Comparison of ENCODE assay signal across 9 mouse cellular contexts in genomic region chr3:142274993-142275392, GRCm38 (mm10).
A peak's percentile ranks its signal among the peaks of the same experiment; 100 is the strongest.
DNase-seq lines count a peak whose midpoint lies in the region; ATAC-seq lines count a peak whose summit lies in the region.
"Had no signal": no experiment of that assay in that cellular context is flagged by ENCODE, and none has a peak within 500 bp of the region (broad histone marks: within the 10 kb centered on the region; RNA-seq: fewer than 3 reads in every experiment).

No protein-coding gene starts in this region.

- no peaks in the 10 kb centered on the region for H3K9me3 ChIP-seq in forebrain, embryonic 15.5 days
- H3K9me3 ChIP-seq in forebrain, embryonic 10.5 days: no peaks in the 10 kb centered on the region
- H3K9me3 ChIP-seq: heart, embryonic 10.5 days had no signal

- H3K27ac ChIP-seq in forebrain, embryonic 15.5 days (replicated peaks): no peak overlapping the region
- H3K27ac ChIP-seq in forebrain, embryonic 10.5 days: no peak overlapping the region
- H3K27ac ChIP-seq: heart, embryonic 10.5 days had no signal

- no peak for DNase-seq in forebrain, embryonic 10.5 days (ENCODE audit: extremely low spot score, low spot score)
- DNase-seq in lung, postnatal 25 days (ENCODE audit: low spot score): peak; percentile 28
- no peak for DNase-seq in lung, adult 18-20 months
- DNase-seq in embryo, embryonic 11 days: peak; percentile 75
- peak; percentile 85 for DNase-seq in retina, embryonic 14.5 days (ENCODE audit: low spot score)
- DNase-seq in heart, postnatal 36 days: no peak
- DNase-seq in heart, adult 18-20 months: no peak

- 5% methylated on average over 1 of the region's 1 CpGs for WGBS in forebrain, embryonic 15.5 days
- WGBS in forebrain, embryonic 10.5 days: 4% methylated on average over 1 of the region's 1 CpGs

- no peak overlapping the region for H3K4me3 ChIP-seq in forebrain, embryonic 15.5 days
- no peak overlapping the region for H3K4me3 ChIP-seq in forebrain, embryonic 10.5 days
- H3K4me3 ChIP-seq: heart, embryonic 10.5 days had no signal

- H3K4me2 ChIP-seq in forebrain, embryonic 15.5 days (replicated peaks): no peak overlapping the region

- ATAC-seq in forebrain, embryonic 15.5 days (replicated peaks): peak; percentile 63; the same call in 1 of the 2 replicates

- no peaks in the 10 kb centered on the region for H3K36me3 ChIP-seq in forebrain, embryonic 15.5 days
- H3K36me3 ChIP-seq in forebrain, embryonic 10.5 days (replicated peaks): peaks cover 6% of the 10 kb centered on the region; the same call in 1 of the 2 replicates

- no peaks in the 10 kb centered on the region for H3K27me3 ChIP-seq in forebrain, embryonic 15.5 days
- no peaks in the 10 kb centered on the region for H3K27me3 ChIP-seq in forebrain, embryonic 10.5 days (ENCODE audit: poor library complexity, severe bottlenecking)

- intact Hi-C loops in heart, postnatal 36 days (cut with DNase I): loop anchor here (1.0 to 2.0 kb wide), 2 partner anchors 388 to 410 kb away; no protein-coding TSS in a partner anchor

- H3K4me1 ChIP-seq in forebrain, embryonic 15.5 days: no peaks in the 10 kb centered on the region
- H3K4me1 ChIP-seq in forebrain, embryonic 10.5 days: 0 out of 2 replicates have a peak, but pooled peaks cover 8% of the 10 kb centered on the region

- no peak overlapping the region for H3K9ac ChIP-seq in forebrain, embryonic 15.5 days (replicated peaks)

Comparison
In these comparisons a context has a peak if more than half of its experiments do, and no peak if none do; other contexts are left out.
1. DNase-seq: peak in lung, postnatal 25 days (single experiment), embryo, embryonic 11 days (single experiment) and retina, embryonic 14.5 days (single experiment); none in forebrain, embryonic 10.5 days (single experiment), lung, adult 18-20 months (0 of 2), heart, postnatal 36 days (0 of 2) and heart, adult 18-20 months (0 of 2).